Mouse (Mus musculus) fat pad, adult 2 months (tissue): Measurements from ENCODE around the gene 4930590J08Rik.

Experiments used
- DNase-seq: peaks from one replicate; pipeline ENCODE4 v3.0.0-alpha.2; 2011; ENCODE audit warnings: low read depth, low spot score; ENCODE audit errors: extremely low read depth

4930590J08Rik gene

DNA sequence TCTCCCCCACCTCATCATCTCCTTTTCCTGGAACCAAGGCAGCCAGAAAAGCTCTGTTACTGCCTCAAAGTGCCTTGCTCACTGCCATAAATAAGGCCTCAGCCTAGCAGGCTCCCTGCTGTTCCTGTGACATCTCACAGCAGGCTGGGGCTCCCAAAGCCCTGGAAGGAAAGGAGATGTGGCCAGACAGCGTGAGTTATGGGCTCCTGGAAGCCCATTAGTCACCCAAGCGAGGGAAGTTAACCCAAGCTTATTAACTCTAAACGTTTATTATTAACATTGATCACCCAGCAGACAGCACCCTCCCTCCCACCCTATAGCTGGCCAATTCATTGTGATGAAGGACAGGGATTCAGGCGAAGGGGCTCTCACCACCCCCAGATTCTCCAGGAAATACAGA, 60.8 kb downstream of the 4930590J08Rik start:
- DNase-seq: no peak

GRCm38 (mm10) chr6:91965060-91965459, 62.5 kb downstream of the 4930590J08Rik start:
- no peak for DNase-seq

DNA sequence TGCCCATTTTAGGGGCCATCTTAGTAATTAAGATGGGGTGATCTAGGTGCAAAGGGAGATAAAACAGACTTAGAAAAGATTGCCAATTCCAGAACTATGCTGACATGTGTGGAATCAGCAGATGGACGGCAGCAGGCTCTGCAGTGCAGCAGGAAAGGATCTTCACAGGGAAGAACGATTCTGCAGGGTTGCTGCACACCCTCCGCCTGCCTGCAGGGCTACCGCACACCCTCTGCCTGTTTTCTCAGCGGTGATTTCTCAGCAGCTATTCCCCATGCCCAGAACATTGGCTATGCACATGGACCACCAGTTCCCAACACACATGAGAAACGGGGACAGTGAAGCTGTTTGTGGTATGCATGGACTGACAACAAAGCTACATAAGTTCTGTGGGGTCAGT, 63.4 kb downstream of the 4930590J08Rik start:
- no peak for DNase-seq

DNA sequence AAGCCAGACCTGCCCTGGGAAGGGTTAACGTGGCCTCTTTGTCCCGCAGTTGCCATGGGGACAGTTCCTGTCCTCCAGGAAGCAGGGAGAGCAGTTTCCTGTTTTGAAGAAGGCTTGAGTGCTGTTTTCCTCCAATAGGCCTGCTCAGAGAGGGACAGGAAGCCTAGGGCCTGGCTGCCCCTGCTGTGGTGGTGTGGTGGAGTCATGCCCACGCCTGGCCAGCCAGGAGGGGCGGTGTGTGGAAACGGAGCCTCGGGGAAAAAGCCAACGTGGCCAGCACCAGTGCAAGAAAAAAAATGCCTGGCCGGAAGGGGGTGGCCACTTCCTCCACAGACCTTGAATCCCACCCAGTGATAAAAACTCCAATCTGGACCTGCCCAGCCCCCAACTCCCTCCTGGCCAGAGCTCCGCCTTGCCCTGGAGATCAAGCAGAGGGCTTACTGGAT, 69.6 kb downstream of the 4930590J08Rik start:
- no peak for DNase-seq

GRCm38 (mm10) chr6:91973972-91974371, 71.4 kb downstream of the 4930590J08Rik start:
- no peak for DNase-seq

- DNase-seq: no peak
Measured at GRCm38 (mm10) chr6:91978371-91979300, 76.0 kb downstream of the 4930590J08Rik start, which contains the start of gene Fgd5. Gene Fgd5 (plus strand): TSS chr6:91978878.

DNA sequence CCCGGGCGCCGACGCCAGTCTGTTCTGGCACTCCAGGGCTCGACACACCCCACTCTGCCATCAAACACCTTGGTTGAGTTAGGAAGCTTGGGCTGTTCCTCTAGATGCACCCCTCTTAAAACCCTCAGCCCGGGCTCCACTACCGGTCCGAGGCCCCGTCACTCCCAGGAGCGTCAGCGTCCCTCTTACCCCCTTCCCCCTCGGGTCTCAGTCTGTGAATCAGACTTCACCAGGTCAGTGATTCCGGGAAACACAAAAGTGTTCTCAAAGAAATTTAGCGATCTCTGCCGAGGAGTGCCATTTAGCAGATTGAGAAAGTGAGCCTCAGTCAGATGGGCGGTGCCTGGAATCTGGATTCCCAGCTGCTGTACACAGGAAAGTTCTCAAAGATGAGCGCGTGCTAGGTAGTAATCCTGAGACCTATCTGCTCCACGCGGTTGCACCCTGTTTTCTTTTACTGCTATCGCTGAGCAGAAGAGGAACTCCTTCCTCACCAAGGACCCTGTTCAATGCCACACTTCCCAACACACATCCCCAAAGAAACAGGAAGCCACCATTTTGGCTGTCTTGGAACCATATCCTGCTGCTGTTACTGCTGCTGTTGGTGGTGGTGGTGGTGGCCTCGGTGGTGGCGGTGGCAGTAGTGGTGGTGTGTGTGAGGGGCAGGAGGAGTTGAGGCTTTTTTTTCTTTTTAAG, 76.8 kb downstream of the 4930590J08Rik start:
- no peak for DNase-seq

- no peak for DNase-seq
Measured at GRCm38 (mm10) chr6:91980011-91980410, 77.4 kb downstream of the 4930590J08Rik start.

GRCm38 (mm10) chr6:91990101-91990500, 87.5 kb downstream of the 4930590J08Rik start:
- DNase-seq: no peak

DNA sequence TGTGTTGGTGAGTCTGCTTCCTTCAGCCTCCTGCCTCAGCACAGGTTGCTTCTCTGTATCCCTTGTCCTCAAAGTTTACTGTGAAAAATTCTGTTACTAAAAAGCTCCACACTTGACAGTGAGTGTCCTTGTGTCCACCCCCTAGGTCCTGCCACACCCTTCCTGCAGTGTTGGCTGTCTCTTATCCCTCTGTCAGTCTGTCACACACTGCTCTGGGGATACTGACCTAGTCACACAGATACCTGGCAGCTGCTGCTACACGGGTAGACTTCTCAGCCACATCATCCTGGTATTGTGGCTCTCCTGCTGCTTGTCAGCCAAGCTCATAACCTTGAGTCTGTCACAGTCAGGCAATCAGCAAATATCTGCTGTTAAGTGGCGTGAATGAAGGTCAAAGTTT, 90.2 kb downstream of the 4930590J08Rik start:
- DNase-seq: no peak

GRCm38 (mm10) chr6:91993795-91994505, 91.3 kb downstream of the 4930590J08Rik start:
- no peak for DNase-seq

- no peak for DNase-seq
Measured at GRCm38 (mm10) chr6:91996072-91996471, 93.5 kb downstream of the 4930590J08Rik start.
